Mouse (Mus musculus): Measurements from ENCODE around the gene Zfp93.

- TF ChIP-seq CTCF (IDR thresholded peaks at IDR 0.05; ENCODE audit: low read depth) (no peak), EP300 (IDR thresholded peaks at IDR 0.05; ENCODE audit: low read depth) (no peak)
Observed at GRCm38 (mm10) chr7:24322593-24322992, 52.4 kb downstream of the Zfp93 start.

All from liver, embryonic 14.5 days (tissue).